Mouse (Mus musculus): ENCODE measurements at regions not wholly inside any gene's neighbourhood (a gene's known extent, or its start where the extent isn't known, plus 50 kb on each side); places are given as distances from the start of the nearest gene placed in this dataset.

- Histone ChIP-seq H3K9me3 (no peaks in the 10 kb centered on the region), H3K4me2 (no peak overlapping the region), H3K4me1 (replicated peaks) (peaks cover 43% of the 10 kb centered on the region), H3K27ac (replicated peaks) (no peak overlapping the region), H3K9ac (no peak overlapping the region), H3K36me3 (no peaks in the 10 kb centered on the region), H3K27me3 (peaks cover 3% of the 10 kb centered on the region; the same call in 1 of the 2 replicates), H3K4me3 (no peak overlapping the region)
- 90% methylated on average over 8 of the region's 8 CpGs for WGBS
- ATAC-seq (ENCODE audit: low read depth) = no peak
Measured at GRCm38 (mm10) chr4:107736866-107737265, 52.8 kb upstream of the Dmrtb1 start.

- Histone ChIP-seq H3K27ac (replicated peaks) (no peak overlapping the region), H3K36me3 (no peaks in the 10 kb centered on the region), H3K9ac (no peak overlapping the region), H3K4me3 (no peak overlapping the region), H3K9me3 (no peaks in the 10 kb centered on the region), H3K4me1 (replicated peaks) (peaks cover 33% of the 10 kb centered on the region), H3K4me2 (no peak overlapping the region), H3K27me3 (peaks cover 3% of the 10 kb centered on the region; the same call in 1 of the 2 replicates)
- peak; percentile 67 for ATAC-seq (ENCODE audit: low read depth)
- 8% methylated on average over 6 of the region's 6 CpGs for WGBS
Measured at GRCm38 (mm10) chr4:107737907-107738306, 53.9 kb upstream of the Dmrtb1 start.

- H3K27ac ChIP-seq (replicated peaks) = no peak overlapping the region
- no peak overlapping the region for H3K4me3 ChIP-seq
- no peak overlapping the region for H3K4me2 ChIP-seq
- ATAC-seq (ENCODE audit: low read depth) = no peak
- H3K9ac ChIP-seq = no peak overlapping the region
- H3K27me3 ChIP-seq = peaks cover 3% of the 10 kb centered on the region; the same call in 1 of the 2 replicates
- no peaks in the 10 kb centered on the region for H3K36me3 ChIP-seq
- peaks cover 24% of the 10 kb centered on the region for H3K4me1 ChIP-seq (replicated peaks)
- no peaks in the 10 kb centered on the region for H3K9me3 ChIP-seq
- WGBS = 85% methylated on average over 9 of the region's 9 CpGs
Measured at GRCm38 (mm10) chr4:107738776-107739175, 54.7 kb upstream of the Dmrtb1 start.

- H3K4me3 ChIP-seq = no peak overlapping the region
- no peaks in the 10 kb centered on the region for H3K36me3 ChIP-seq
- no peak overlapping the region for H3K27ac ChIP-seq (replicated peaks)
- H3K4me2 ChIP-seq = no peak overlapping the region
- 44% methylated on average over 6 of the region's 6 CpGs for WGBS
- no peaks in the 10 kb centered on the region for H3K9me3 ChIP-seq
- 0 out of 2 replicates have a peak, but pooled peaks cover 3% of the 10 kb centered on the region for H3K27me3 ChIP-seq
- H3K4me1 ChIP-seq (replicated peaks) = peaks cover 26% of the 10 kb centered on the region
- H3K9ac ChIP-seq = no peak overlapping the region
- ATAC-seq (ENCODE audit: low read depth) = 0 out of 2 replicates have a peak, but pooled peaks have one; percentile 4
Measured at GRCm38 (mm10) chr4:107739789-107740405, 55.9 kb upstream of the Dmrtb1 start.

GRCm38 (mm10) chr4:107743646-107744045, 58.4 kb upstream of the Lrp8 start:
- Histone ChIP-seq H3K27ac (replicated peaks) (no peak overlapping the region), H3K27me3 (no peaks in the 10 kb centered on the region), H3K9ac (no peak overlapping the region), H3K4me1 (replicated peaks) (peaks cover 34% of the 10 kb centered on the region), H3K4me3 (no peak overlapping the region), H3K4me2 (no peak overlapping the region), H3K9me3 (no peaks in the 10 kb centered on the region), H3K36me3 (no peaks in the 10 kb centered on the region)
- WGBS = 87% methylated on average over 2 of the region's 2 CpGs
- no peak for ATAC-seq (ENCODE audit: low read depth)

- no peak overlapping the region for H3K27ac ChIP-seq (replicated peaks)
- H3K36me3 ChIP-seq = no peaks in the 10 kb centered on the region
- H3K9me3 ChIP-seq = no peaks in the 10 kb centered on the region
- H3K4me3 ChIP-seq = no peak overlapping the region
- no peak overlapping the region for H3K9ac ChIP-seq
- peaks cover 30% of the 10 kb centered on the region for H3K4me1 ChIP-seq (replicated peaks)
- 77% methylated on average over 3 of the region's 3 CpGs for WGBS
- no peak overlapping the region for H3K4me2 ChIP-seq
- H3K27me3 ChIP-seq = no peaks in the 10 kb centered on the region
- no peak for ATAC-seq (ENCODE audit: low read depth)
Measured at GRCm38 (mm10) chr4:107746366-107746765, 55.7 kb upstream of the Lrp8 start.

GRCm38 (mm10) chr4:107746923-107747431, 55.1 kb upstream of the Lrp8 start:
- WGBS = 90% methylated on average over 5 of the region's 5 CpGs
- Histone ChIP-seq H3K27ac (replicated peaks) (no peak overlapping the region), H3K4me1 (replicated peaks) (peaks cover 30% of the 10 kb centered on the region), H3K9me3 (no peaks in the 10 kb centered on the region), H3K4me3 (no peak overlapping the region), H3K4me2 (no peak overlapping the region), H3K27me3 (no peaks in the 10 kb centered on the region), H3K9ac (no peak overlapping the region), H3K36me3 (no peaks in the 10 kb centered on the region)
- no peak for ATAC-seq (ENCODE audit: low read depth)

- no peak overlapping the region for H3K27ac ChIP-seq (replicated peaks)
- no peak overlapping the region for H3K9ac ChIP-seq
- H3K9me3 ChIP-seq = no peaks in the 10 kb centered on the region
- H3K27me3 ChIP-seq = no peaks in the 10 kb centered on the region
- ATAC-seq (ENCODE audit: low read depth) = no peak
- no peak overlapping the region for H3K4me3 ChIP-seq
- no peaks in the 10 kb centered on the region for H3K36me3 ChIP-seq
- H3K4me1 ChIP-seq (replicated peaks) = peaks cover 30% of the 10 kb centered on the region
- H3K4me2 ChIP-seq = no peak overlapping the region
- WGBS = 86% methylated on average over 9 of the region's 9 CpGs
Measured at GRCm38 (mm10) chr4:107747454-107747853, 54.6 kb upstream of the Lrp8 start.

- no peaks in the 10 kb centered on the region for H3K27me3 ChIP-seq
- no peaks in the 10 kb centered on the region for H3K36me3 ChIP-seq
- peaks cover 30% of the 10 kb centered on the region for H3K4me1 ChIP-seq (replicated peaks)
- no peak overlapping the region for H3K4me2 ChIP-seq
- 85% methylated on average over 13 of the region's 13 CpGs for WGBS
- H3K9me3 ChIP-seq = no peaks in the 10 kb centered on the region
- no peak overlapping the region for H3K9ac ChIP-seq
- H3K27ac ChIP-seq (replicated peaks) = no peak overlapping the region
- no peak overlapping the region for H3K4me3 ChIP-seq
- no peak for ATAC-seq (ENCODE audit: low read depth)
Measured at GRCm38 (mm10) chr4:107747907-107748628, 54.0 kb upstream of the Lrp8 start.

- WGBS = 77% methylated on average over 8 of the region's 8 CpGs
- Histone ChIP-seq H3K4me1 (replicated peaks) (peaks cover 30% of the 10 kb centered on the region), H3K27ac (replicated peaks) (no peak overlapping the region), H3K9ac (no peak overlapping the region), H3K27me3 (peaks cover 5% of the 10 kb centered on the region; the same call in 1 of the 2 replicates), H3K4me3 (no peak overlapping the region), H3K9me3 (no peaks in the 10 kb centered on the region), H3K36me3 (no peaks in the 10 kb centered on the region), H3K4me2 (no peak overlapping the region)
- ATAC-seq (ENCODE audit: low read depth) = no peak
Measured at GRCm38 (mm10) chr4:107749045-107749444, 53.0 kb upstream of the Lrp8 start.

GRCm38 (mm10) chr4:107750017-107750416, 52.0 kb upstream of the Lrp8 start:
- Histone ChIP-seq H3K9ac (no peak overlapping the region), H3K4me3 (no peak overlapping the region), H3K27me3 (peaks cover 5% of the 10 kb centered on the region; the same call in 1 of the 2 replicates), H3K9me3 (no peaks in the 10 kb centered on the region), H3K27ac (replicated peaks) (no peak overlapping the region; the same call in 1 of the 2 replicates), H3K36me3 (no peaks in the 10 kb centered on the region), H3K4me1 (replicated peaks) (peaks cover 25% of the 10 kb centered on the region), H3K4me2 (no peak overlapping the region)
- no peak for ATAC-seq (ENCODE audit: low read depth)
- 58% methylated on average over 9 of the region's 9 CpGs for WGBS
